Mouse (Mus musculus) kidney, embryonic 14.5 days (tissue): ENCODE measurements around the gene Mxra8. TPM values are rescaled to one million over a fixed set of nuclear protein-coding genes. Genes with fewer than 3 reads are reported as not detected.
A peak's percentile ranks its signal among the peaks of the same experiment; 100 is the strongest.

ENCODE experiments used
- ATAC-seq: fragments of 200-750 bp; cut with Nextera tagmentation; 2 replicates; pipeline ENCODE4 v1.8.0; 2017; ENCODE audit warnings: moderate number of reproducible peaks, mild to moderate bottlenecking, moderate TSS enrichment, moderate library complexity; ENCODE audit not compliant: low FRiP score, low TSS enrichment
- H3K27ac ChIP-seq: fragments of 300-500 bp; sonication (generic); 2 replicates; pipeline ENCODE4 v1.5.1; 2014; ENCODE audit warnings: low read depth, mild to moderate bottlenecking, low read length, moderate library complexity, mixed read lengths
- H3K27me3 ChIP-seq: fragments of 300-500 bp; sonication (generic); 2 replicates; pipeline ENCODE4 v1.6.1; 2014; ENCODE audit warnings: mild to moderate bottlenecking, low read length; ENCODE audit not compliant: control insufficient read depth, insufficient read depth
- H3K36me3 ChIP-seq: fragments of 300-500 bp; sonication (generic); 2 replicates; pipeline ENCODE4 v1.6.1; 2014; ENCODE audit warnings: low read length, mixed read lengths; ENCODE audit not compliant: control insufficient read depth, insufficient read depth
- H3K4me1 ChIP-seq: fragments of 300-500 bp; sonication (generic); 2 replicates; pipeline ENCODE4 v1.6.1; 2014; ENCODE audit warnings: low read length, mixed read lengths; ENCODE audit not compliant: control insufficient read depth, insufficient read depth
- H3K4me2 ChIP-seq: fragments of 300-500 bp; sonication (generic); replicated peaks from 2 replicates; pipeline ENCODE4 v1.6.1; 2014; ENCODE audit warnings: low read depth, mild to moderate bottlenecking, low read length
- H3K4me3 ChIP-seq: fragments of 300-500 bp; sonication (generic); 2 replicates; pipeline ENCODE4 v1.5.1; 2014; ENCODE audit warnings: mild to moderate bottlenecking, low read length
- H3K9ac ChIP-seq: fragments of 300-500 bp; sonication (generic); 2 replicates; pipeline ENCODE4 v1.6.1; 2014; ENCODE audit warnings: low read depth, mild to moderate bottlenecking, low read length, moderate library complexity
- H3K9me3 ChIP-seq: fragments of 300-500 bp; sonication (generic); 2 replicates; pipeline ENCODE4 v1.6.1; 2016; ENCODE audit warnings: low read length; ENCODE audit not compliant: control insufficient read depth
- WGBS: fragments of 180-500 bp; shearing (Covaris S2); extraction: QIAGEN DNeasy Blood & Tissue Kit; methylation state at CpG from one replicate; pipeline ENCODE4 v1.1.7; 2014; 5-methylcytosine and 5-hydroxymethylcytosine counted together
- microRNA-seq: library from miRNA; unstranded; fragments of <30 nt; microRNA quantifications from one replicate; pipeline ENCODE4, GENCODE M21; 2016
- polyA plus RNA-seq: library from polyadenylated mRNA; unstranded; fragments of >200 nt; fragmentation: Nextera tagmentation; extraction: Ambion mirVana; gene quantifications from 2 replicates; pipeline ENCODE4 v1.2.1, GENCODE M21; 2014

Mxra8 gene
- polyA plus RNA-seq, 1 experiment from 2014 or later: 75.1 TPM

- ATAC-seq: peak; percentile 92
- no peaks in the 10 kb centered on the region for H3K9me3 ChIP-seq
- peak overlapping the region; percentile 79 for H3K9ac ChIP-seq
- no peaks in the 10 kb centered on the region for H3K27me3 ChIP-seq
- peak overlapping the region; percentile 84 for H3K4me3 ChIP-seq
- peaks cover 30% of the 10 kb centered on the region for H3K4me1 ChIP-seq
- WGBS: 0% methylated on average over 43 of the region's 56 CpGs
- H3K27ac ChIP-seq: peak overlapping the region; percentile 96
- H3K36me3 ChIP-seq: peaks cover 32% of the 10 kb centered on the region
- H3K4me2 ChIP-seq: peak overlapping the region; percentile 99
Observed at GRCm38 (mm10) chr4:155892017-155892416, 52.5 kb downstream of the Mxra8 start.

GRCm38 (mm10) chr4:155892438-155893211 is 53.1 kb downstream of the Mxra8 start:
- peak; percentile 50 for ATAC-seq
- H3K4me2 ChIP-seq: peak overlapping the region; percentile 99
- H3K4me3 ChIP-seq: peak overlapping the region; percentile 84
- H3K9ac ChIP-seq: peak overlapping the region; percentile 79
- H3K27ac ChIP-seq: peak overlapping the region; percentile 96; the same call in 1 of the 2 replicates
- no peaks in the 10 kb centered on the region for H3K9me3 ChIP-seq
- no peaks in the 10 kb centered on the region for H3K27me3 ChIP-seq
- H3K36me3 ChIP-seq: peaks cover 26% of the 10 kb centered on the region
- H3K4me1 ChIP-seq: peaks cover 30% of the 10 kb centered on the region
- 5% methylated on average over 34 of the region's 37 CpGs for WGBS

- WGBS: 80% methylated on average over 8 of the region's 8 CpGs
- peaks cover 30% of the 10 kb centered on the region for H3K4me1 ChIP-seq
Observed at GRCm38 (mm10) chr4:155893212-155893690, 53.8 kb downstream of the Mxra8 start.

More at GRCm38 (mm10) chr4:155893212-155893690, 53.8 kb downstream of the Mxra8 start:
- peaks cover 19% of the 10 kb centered on the region for H3K36me3 ChIP-seq
- H3K9me3 ChIP-seq: no peaks in the 10 kb centered on the region
- ATAC-seq: no peak
- peak overlapping the region; percentile 79; the same call in 1 of the 2 replicates for H3K9ac ChIP-seq
- H3K4me3 ChIP-seq: peak overlapping the region; percentile 84
- H3K4me2 ChIP-seq: peak overlapping the region; percentile 99
- no peak overlapping the region for H3K27ac ChIP-seq
- H3K27me3 ChIP-seq: no peaks in the 10 kb centered on the region

Small RNA genes within 50 kb of the gene (microRNA-seq; reads per million reads assigned to microRNA genes)
- not detected for gene Gm27743

Other genes with a start within 250 kb of the Mxra8 start
- 7.7 and 10.3 TPM in 2 replicates for gene Slc35e2, start 238.3 kb upstream of the Mxra8 start, polyA plus RNA-seq
- 51.9 and 57.0 TPM in 2 replicates for gene Cdk11b, start 214.8 kb upstream of the Mxra8 start, polyA plus RNA-seq
- not detected in 2 replicates for gene Gm10563, start 194.3 kb upstream of the Mxra8 start, polyA plus RNA-seq
- 28.9 and 43.1 TPM in 2 replicates for gene Mmp23, start 186.3 kb upstream of the Mxra8 start, polyA plus RNA-seq
- gene Mib2, start 170.5 kb upstream of the Mxra8 start, polyA plus RNA-seq: 14.3 and 18.0 TPM in 2 replicates
- gene Fndc10, start 145.3 kb upstream of the Mxra8 start, polyA plus RNA-seq: 2.8 and 4.5 TPM in 2 replicates
- gene Ssu72, start 134.9 kb upstream of the Mxra8 start, polyA plus RNA-seq: 149 and 178 TPM in 2 replicates
- gene Tmem240, start 104.9 kb upstream of the Mxra8 start, polyA plus RNA-seq: 0.49 and 0.88 TPM in 2 replicates
- gene Atad3a, start 78.6 kb upstream of the Mxra8 start, polyA plus RNA-seq: 85.8 and 112 TPM in 2 replicates
- 4.1 and 4.9 TPM in 2 replicates for gene Vwa1, start 65.0 kb upstream of the Mxra8 start, polyA plus RNA-seq
- 0.20 and 0.32 TPM in 2 replicates for gene Tmem88b, start 53.8 kb upstream of the Mxra8 start, polyA plus RNA-seq
- 0.40 and 0.43 TPM in 2 replicates for gene Ankrd65, start 49.2 kb upstream of the Mxra8 start, polyA plus RNA-seq
- 226 and 291 TPM in 2 replicates for gene Mrpl20, start 36.8 kb upstream of the Mxra8 start, polyA plus RNA-seq
- 115 and 174 TPM in 2 replicates for gene Ccnl2, start 27.2 kb upstream of the Mxra8 start, polyA plus RNA-seq
- 134 and 155 TPM in 2 replicates for gene Aurkaip1, start 8.4 kb upstream of the Mxra8 start, polyA plus RNA-seq
- gene Dvl1, start 7.7 kb downstream of the Mxra8 start, polyA plus RNA-seq: 6.3 and 7.2 TPM in 2 replicates
- 0.14 and 0.38 TPM in 2 replicates for gene Tas1r3, start 23.7 kb downstream of the Mxra8 start, polyA plus RNA-seq
- 11.1 and 18.8 TPM in 2 replicates for gene Cptp, start 29.8 kb downstream of the Mxra8 start, polyA plus RNA-seq
- 73.1 and 74.6 TPM in 2 replicates for gene Ints11, start 29.9 kb downstream of the Mxra8 start, polyA plus RNA-seq
- 41.4 and 50.5 TPM in 2 replicates for gene Pusl1, start 52.1 kb downstream of the Mxra8 start, polyA plus RNA-seq
- gene Acap3, start 52.1 kb downstream of the Mxra8 start, polyA plus RNA-seq: 10.3 and 15.5 TPM in 2 replicates
- gene Ube2j2, start 104.2 kb downstream of the Mxra8 start, polyA plus RNA-seq: 121 and 127 TPM in 2 replicates
- 129 and 142 TPM in 2 replicates for gene C1qtnf12, start 122.6 kb downstream of the Mxra8 start, polyA plus RNA-seq
- 20.0 and 20.8 TPM in 2 replicates for gene B3galt6, start 153.0 kb downstream of the Mxra8 start, polyA plus RNA-seq
- gene Sdf4, start 153.2 kb downstream of the Mxra8 start, polyA plus RNA-seq: 131 and 165 TPM in 2 replicates
- gene Tnfrsf4, start 174.2 kb downstream of the Mxra8 start, polyA plus RNA-seq: 0.76 and 0.77 TPM in 2 replicates
- gene Tnfrsf18, start 186.5 kb downstream of the Mxra8 start, polyA plus RNA-seq: 2.3 and 2.8 TPM in 2 replicates
- 3.5 and 6.0 TPM in 2 replicates for gene Ttll10, start 219.7 kb downstream of the Mxra8 start, polyA plus RNA-seq